Mouse (Mus musculus) liver, adult 2 months (tissue): Measurements from ENCODE around the gene Taf6l.

ENCODE experiments used
- CTCF ChIP-seq: fragments of 200-500 bp; IDR thresholded peaks from 2 replicates; pipeline ENCODE4 v1.5.1; 2011; ENCODE audit warnings: low read depth, low read length, control low read depth
- POLR2A ChIP-seq: fragments of 200-500 bp; IDR thresholded peaks from 2 replicates; pipeline ENCODE4 v1.6.1; 2011; ENCODE audit warnings: low read length, control low read depth; ENCODE audit not compliant: insufficient read depth; ENCODE audit errors: extremely low read depth

DNA sequence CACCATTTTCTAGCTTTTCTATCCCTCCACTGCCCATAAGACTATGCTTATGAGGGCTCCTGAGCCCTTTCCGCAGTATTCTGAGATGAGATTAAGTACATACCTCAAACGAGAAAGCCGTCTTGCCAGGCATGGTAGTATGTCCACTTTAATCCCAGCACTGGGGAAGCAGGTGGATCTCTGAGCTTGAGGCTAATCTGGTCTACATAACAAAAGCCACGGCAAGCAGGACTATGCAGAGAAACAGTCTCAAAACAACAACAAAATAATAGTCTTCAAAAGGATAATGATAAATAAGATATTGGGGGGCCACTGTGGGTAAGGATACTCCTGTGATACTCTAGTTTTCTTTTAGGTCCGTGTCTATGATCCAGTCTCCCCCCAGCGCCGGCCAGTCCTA, 47.3 kb downstream of the Taf6l start:
- TF ChIP-seq CTCF (no peak), POLR2A (no peak)
